Mouse (Mus musculus) gastrocnemius, adult 2 months (tissue): ENCODE results near the gene Btbd35f24. TPM values are rescaled to one million over a fixed set of nuclear protein-coding genes. Genes with fewer than 3 reads are reported as not detected.
"Not testable (repeated sequence)": the region's sequence is repeated elsewhere in the genome, so short reads cannot be mapped to it uniquely, and the experiment has no call there.

Experiments
- DNase-seq: peaks from one replicate; pipeline ENCODE4 v3.0.0; 2022
- H3K27ac ChIP-seq: fragments of 200-600 bp; 2 replicates; pipeline ENCODE4 v1.8.1; 2022; ENCODE audit warnings: mild to moderate bottlenecking
- H3K4me3 ChIP-seq: fragments of 200-600 bp; 2 replicates; pipeline ENCODE4 v1.8.1; 2022; ENCODE audit warnings: mild to moderate bottlenecking, moderate library complexity
- intact Hi-C: fragments of 180-260 bp; cut with DNase I; formaldehyde crosslinking; loops from one replicate; pipeline ENCODE4 v1.15.1; 2025
- long read RNA-seq, 2 experiments: library from polyadenylated mRNA; stranded (forward); transcript quantifications; one replicate each; pipeline ENCODE4 v2.0.0; 2021
- total RNA-seq, 2 experiments: library from RNA; stranded (reverse); gene quantifications; 2 replicates each; pipeline ENCODE4 v1.2.3; 2021

Btbd35f24 gene
- total RNA-seq: not detected
- long read RNA-seq, experiment 1: 0 reads
- long read RNA-seq, experiment 2: 0 reads

DNA sequence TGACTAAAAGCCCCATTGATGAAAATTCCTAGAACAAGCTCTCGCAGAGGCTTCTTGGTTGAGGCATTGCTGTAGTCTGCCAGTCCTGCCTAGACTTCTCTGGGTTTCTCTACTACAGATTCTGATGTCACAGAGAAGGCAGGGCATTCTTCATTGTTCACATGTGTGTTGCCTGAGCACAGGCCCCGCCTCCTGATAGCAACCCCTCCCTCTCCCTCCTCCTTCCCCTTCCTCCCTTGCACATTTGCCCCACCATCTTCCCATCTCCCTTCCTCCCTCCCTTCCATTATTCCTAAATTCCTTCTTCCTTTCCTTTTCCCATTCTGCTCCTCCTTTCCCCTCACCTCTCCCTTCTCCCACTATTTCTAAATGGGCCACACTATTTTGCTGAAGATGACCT, at the start of gene Btbd35f24:
TSS of gene Btbd35f24 (minus strand) at position 101 of the 400 bp plus-strand sequence.
- H3K27ac ChIP-seq, DNase-seq, intact Hi-C loops, H3K4me3 ChIP-seq: not testable (repeated sequence)

Other genes starting within 250 kb of the Btbd35f24 start
- gene Btbd35f23, start 119.0 kb downstream of the Btbd35f24 start, total RNA-seq: not detected
- not detected for gene Btbd35f11, start 247.9 kb upstream of the Btbd35f24 start, total RNA-seq